Mouse (Mus musculus) kidney, embryonic 15.5 days (tissue): ENCODE measurements around the gene Atp8b2. TPM values are rescaled to one million over a fixed set of nuclear protein-coding genes. Genes with fewer than 3 reads are reported as not detected.

ENCODE experiments used
- ATAC-seq: fragments of 200-750 bp; cut with Nextera tagmentation; replicated peaks from 2 replicates; pipeline ENCODE4 v1.8.0; 2017; ENCODE audit warnings: moderate TSS enrichment; ENCODE audit not compliant: low FRiP score
- H3K27ac ChIP-seq: fragments of 300-500 bp; sonication (generic); 2 replicates; pipeline ENCODE4 v1.5.1; 2015; ENCODE audit warnings: mild to moderate bottlenecking, inconsistent platforms
- H3K27me3 ChIP-seq: fragments of 300-500 bp; sonication (generic); 2 replicates; pipeline ENCODE4 v1.6.1; 2015; ENCODE audit warnings: inconsistent platforms
- H3K36me3 ChIP-seq: fragments of 300-500 bp; sonication (generic); 2 replicates; pipeline ENCODE4 v1.6.1; 2015; ENCODE audit warnings: inconsistent platforms
- H3K4me1 ChIP-seq: fragments of 300-500 bp; sonication (generic); 2 replicates; pipeline ENCODE4 v1.6.1; 2015; ENCODE audit warnings: inconsistent platforms
- H3K4me2 ChIP-seq: fragments of 300-500 bp; sonication (generic); 2 replicates; pipeline ENCODE4 v1.6.1; 2015; ENCODE audit warnings: moderate library complexity, mild to moderate bottlenecking, inconsistent platforms
- H3K4me3 ChIP-seq: fragments of 300-500 bp; sonication (generic); replicated peaks from 2 replicates; pipeline ENCODE4 v1.5.1; 2015; ENCODE audit warnings: mild to moderate bottlenecking, inconsistent platforms
- H3K9ac ChIP-seq: fragments of 300-500 bp; sonication (generic); 2 replicates; pipeline ENCODE4 v1.6.1; 2015; ENCODE audit warnings: mild to moderate bottlenecking, inconsistent platforms
- H3K9me3 ChIP-seq: fragments of 300-500 bp; sonication (generic); replicated peaks from 2 replicates; pipeline ENCODE4 v1.6.1; 2016; ENCODE audit warnings: inconsistent platforms
- WGBS: fragments of 180-500 bp; shearing (Covaris S2); methylation state at CpG from one replicate; pipeline ENCODE4 v1.1.7; 2015; ENCODE audit warnings: mixed read lengths; 5-methylcytosine and 5-hydroxymethylcytosine counted together
- microRNA-seq: library from miRNA; unstranded; fragments of <30 nt; microRNA quantifications from one replicate; pipeline ENCODE4, GENCODE M21; 2016
- polyA plus RNA-seq: library from polyadenylated mRNA; unstranded; fragments of >200 nt; fragmentation: Nextera tagmentation; extraction: Ambion mirVana; gene quantifications from 2 replicates; pipeline ENCODE4 v1.2.1, GENCODE M21; 2015

The Atp8b2 gene
- polyA plus RNA-seq, 1 experiment from 2014 or later, result 13.2 TPM

DNA sequence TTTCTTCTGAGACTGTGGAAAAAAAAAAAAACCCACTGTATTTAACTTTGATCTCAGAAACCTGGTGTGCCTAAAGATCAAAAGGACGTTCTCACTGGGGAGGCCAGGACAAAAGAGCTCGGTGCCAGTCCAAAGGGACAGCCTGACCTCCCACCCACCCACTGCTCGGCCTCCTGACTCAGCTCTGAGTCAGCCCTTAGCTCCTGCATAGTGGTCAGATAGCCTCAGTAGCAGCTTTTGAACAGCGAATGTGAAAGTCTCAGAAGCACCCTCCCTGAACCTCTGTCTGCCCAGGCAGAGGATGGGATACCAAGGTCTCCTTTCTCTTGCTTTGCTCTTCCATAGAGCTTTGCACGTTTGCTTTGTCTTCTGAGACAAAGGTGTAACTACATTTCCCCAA is 66.7 kb downstream of the Atp8b2 start:
- ATAC-seq, result no peak
- peaks cover 28% of the 10 kb centered on the region for H3K4me1 ChIP-seq
- no peak overlapping the region for H3K27ac ChIP-seq
- no peaks in the 10 kb centered on the region for H3K27me3 ChIP-seq
- 22% methylated on average over 5 of the region's 5 CpGs for WGBS
- no peak overlapping the region for H3K9ac ChIP-seq
- H3K4me2 ChIP-seq, result no peak overlapping the region
- no peaks in the 10 kb centered on the region for H3K9me3 ChIP-seq
- no peak overlapping the region for H3K4me3 ChIP-seq
- H3K36me3 ChIP-seq, result no peaks in the 10 kb centered on the region

- H3K9ac ChIP-seq, result no peak overlapping the region
- no peaks in the 10 kb centered on the region for H3K9me3 ChIP-seq
- H3K27ac ChIP-seq, result no peak overlapping the region
- peaks cover 16% of the 10 kb centered on the region for H3K4me1 ChIP-seq
- H3K27me3 ChIP-seq, result no peaks in the 10 kb centered on the region
- ATAC-seq, result no peak
- WGBS, result 88% methylated on average over 5 of the region's 5 CpGs
- no peak overlapping the region for H3K4me3 ChIP-seq
- no peak overlapping the region for H3K4me2 ChIP-seq
- H3K36me3 ChIP-seq, result no peaks in the 10 kb centered on the region
Measured at GRCm38 (mm10) chr3:89892517-89893106, 70.7 kb downstream of the Atp8b2 start.

GRCm38 (mm10) chr3:89891696-89892095 is 71.6 kb downstream of the Atp8b2 start:
- no peak overlapping the region for H3K4me2 ChIP-seq

GRCm38 (mm10) chr3:89889841-89890430 is 73.4 kb downstream of the Atp8b2 start:
- H3K36me3 ChIP-seq, result no peaks in the 10 kb centered on the region
- H3K27ac ChIP-seq, result no peak overlapping the region
- no peak overlapping the region for H3K4me3 ChIP-seq
- no peaks in the 10 kb centered on the region for H3K27me3 ChIP-seq
- H3K4me1 ChIP-seq, result 0 out of 2 replicates have a peak, but pooled peaks cover 4% of the 10 kb centered on the region
- no peaks in the 10 kb centered on the region for H3K9me3 ChIP-seq
- WGBS, result 24% methylated on average over 8 of the region's 8 CpGs
- no peak for ATAC-seq
- H3K9ac ChIP-seq, result no peak overlapping the region
- H3K4me2 ChIP-seq, result no peak overlapping the region

More at GRCm38 (mm10) chr3:89891696-89892095, 71.6 kb downstream of the Atp8b2 start:
- Histone ChIP-seq H3K9me3 (no peaks in the 10 kb centered on the region), H3K9ac (no peak overlapping the region), H3K27ac (no peak overlapping the region), H3K36me3 (no peaks in the 10 kb centered on the region), H3K27me3 (no peaks in the 10 kb centered on the region), H3K4me1 (peaks cover 8% of the 10 kb centered on the region; the same call in 1 of the 2 replicates), H3K4me3 (no peak overlapping the region)
- no peak for ATAC-seq

Small RNAs within 50 kb of the gene (microRNA-seq; reads per million reads assigned to microRNA genes)
- gene Mir7669, result 0.89 reads per million

Other genes starting within 250 kb of the Atp8b2 start
- gene Adar, start 248.5 kb downstream of the Atp8b2 start, polyA plus RNA-seq, result 10.4 and 11.7 TPM in 2 replicates
- gene Chrnb2, start 198.9 kb downstream of the Atp8b2 start, polyA plus RNA-seq, result 0.57 and 0.75 TPM in 2 replicates
- gene Ube2q1, start 189.9 kb downstream of the Atp8b2 start, polyA plus RNA-seq, result 11.0 and 12.5 TPM in 2 replicates
- gene She, start 132.1 kb downstream of the Atp8b2 start, polyA plus RNA-seq, result 6.6 and 7.5 TPM in 2 replicates
- 0.87 and 1.1 TPM in 2 replicates for gene Il6ra, start 50.3 kb downstream of the Atp8b2 start, polyA plus RNA-seq
- 174 and 180 TPM in 2 replicates for gene Hax1, start 35.3 kb upstream of the Atp8b2 start, polyA plus RNA-seq
- gene 4933434E20Rik, start 88.1 kb upstream of the Atp8b2 start, polyA plus RNA-seq, result 171 and 172 TPM in 2 replicates
- 197 and 201 TPM in 2 replicates for gene Ubap2l, start 89.1 kb upstream of the Atp8b2 start, polyA plus RNA-seq
- gene Tpm3, start 109.1 kb upstream of the Atp8b2 start, polyA plus RNA-seq, result 547 and 591 TPM in 2 replicates
- gene Nup210l, start 140.6 kb upstream of the Atp8b2 start, polyA plus RNA-seq, result 0.40 and 0.45 TPM in 2 replicates